Mouse (Mus musculus) cerebellum, adult 2 months (tissue): ENCODE data around the gene Megf11. TPM values are rescaled to one million over a fixed set of nuclear protein-coding genes. Genes with fewer than 3 reads are reported as not detected.
A peak's percentile ranks its signal among the peaks of the same experiment; 100 is the strongest.

Source experiments
- DNase-seq, 2 experiments: peaks; one replicate each; pipeline ENCODE4 v3.0.0; 2021
- H3K27ac ChIP-seq: fragments of 200-500 bp; 2 replicates; pipeline ENCODE4 v1.5.1; 2012; ENCODE audit warnings: low read length, control low read depth, inconsistent platforms; ENCODE audit not compliant: insufficient read depth
- H3K27me3 ChIP-seq: fragments of 200-500 bp; 2 replicates; pipeline ENCODE4 v1.6.1; 2012; ENCODE audit warnings: inconsistent platforms, mild to moderate bottlenecking, low read length, moderate library complexity; ENCODE audit not compliant: control insufficient read depth, insufficient read depth
- H3K4me1 ChIP-seq: fragments of 200-500 bp; 2 replicates; pipeline ENCODE4 v1.6.1; 2011; ENCODE audit warnings: low read length; ENCODE audit not compliant: control insufficient read depth, insufficient read depth
- H3K4me3 ChIP-seq: fragments of 200-500 bp; replicated peaks from 2 replicates; pipeline ENCODE3; 2011; ENCODE audit warnings: mild to moderate bottlenecking, low read depth, low read length, control low read depth; ENCODE audit not compliant: insufficient read depth
- CTCF ChIP-seq: fragments of 200-500 bp; IDR thresholded peaks from 2 replicates; pipeline ENCODE4 v1.5.1; 2011; ENCODE audit warnings: low read depth, mild to moderate bottlenecking, control low read depth, low read length, moderate library complexity, borderline replicate concordance; ENCODE audit not compliant: insufficient read depth
- POLR2A ChIP-seq: fragments of 200-500 bp; IDR thresholded peaks from 2 replicates; pipeline ENCODE4 v1.6.1; 2011; ENCODE audit warnings: low read length, control low read depth, borderline replicate concordance; ENCODE audit not compliant: insufficient read depth
- WGBS: fragments of 180-500 bp; shearing (Covaris S2); methylation state at CpG from one replicate; pipeline ENCODE4 v1.1.7; 2018; 5-methylcytosine and 5-hydroxymethylcytosine counted together
- polyA plus RNA-seq: library from polyadenylated mRNA; depleted of rRNA; stranded (reverse); fragments of >200 nt; gene quantifications from 2 replicates; pipeline ENCODE4 v1.2.3, GENCODE M21; 2012; rRNA removed

The Megf11 gene
- polyA plus RNA-seq = 66.9 and 85.2 TPM in 2 replicates

GRCm38 (mm10) chr9:64385511-64386465 is at the start of gene Megf11:
TSS of gene Megf11 (plus strand) at chr9:64385626.
- Histone ChIP-seq H3K4me1 (peaks cover 27% of the 10 kb centered on the region), H3K27me3 (no peaks in the 10 kb centered on the region), H3K4me3 (peak within 1 kb of the TSS; percentile 92), H3K27ac (peak within 1 kb of the TSS; percentile 97)
- TF ChIP-seq POLR2A = peak; percentile 68
- TF ChIP-seq CTCF = no peak
- 1% methylated on average over 93 of the region's 93 CpGs for WGBS
- peak; percentile 79 to 80 for DNase-seq

- no peak for DNase-seq
- Histone ChIP-seq H3K4me3 (no peak overlapping the region), H3K27me3 (no peaks in the 10 kb centered on the region), H3K4me1 (no peaks in the 10 kb centered on the region), H3K27ac (no peak overlapping the region)
- WGBS = 90% methylated on average over 6 of the region's 6 CpGs
- TF ChIP-seq POLR2A (no peak), CTCF (no peak)
These were observed 49.6 kb upstream of the Megf11 start for GRCm38 (mm10) chr9:64335825-64336224.

GRCm38 (mm10) chr9:64339361-64339760 is 46.1 kb upstream of the Megf11 start:
- Histone ChIP-seq H3K27me3 (no peaks in the 10 kb centered on the region), H3K4me3 (no peak overlapping the region), H3K4me1 (no peaks in the 10 kb centered on the region; the same call in 1 of the 2 replicates), H3K27ac (no peak overlapping the region; the same call in 1 of the 2 replicates)
- DNase-seq = peak; percentile 20
- TF ChIP-seq POLR2A = no peak
- no peak for TF ChIP-seq CTCF
- WGBS = 20% methylated on average over 8 of the region's 8 CpGs

- DNase-seq = peak; percentile 81 to 89
- TF ChIP-seq CTCF (no peak), POLR2A (peak; percentile 57)
- Histone ChIP-seq H3K4me3 (peak overlapping the region; percentile 87), H3K4me1 (no peaks in the 10 kb centered on the region; the same call in 1 of the 2 replicates), H3K27me3 (no peaks in the 10 kb centered on the region), H3K27ac (peak overlapping the region; percentile 100)
- under 1% methylated on average over 82 of the region's 85 CpGs for WGBS
These were observed 44.8 kb upstream of the Megf11 start for GRCm38 (mm10) chr9:64340351-64341253.

- Histone ChIP-seq H3K27ac (peak within 1 kb of the TSS; percentile 100), H3K27me3 (no peaks in the 10 kb centered on the region), H3K4me3 (peak within 1 kb of the TSS; percentile 87), H3K4me1 (no peaks in the 10 kb centered on the region; the same call in 1 of the 2 replicates)
- 2% methylated on average over 16 of the region's 16 CpGs for WGBS
- DNase-seq = no peak
- TF ChIP-seq POLR2A (no peak), CTCF (no peak)
These were observed 44.2 kb upstream of the Megf11 start, which contains the start of gene Dis3l for GRCm38 (mm10) chr9:64341254-64341566. TSS of gene Dis3l (minus strand) at chr9:64341288.

- TF ChIP-seq CTCF (no peak), POLR2A (no peak)
- 86% methylated on average over 8 of the region's 8 CpGs for WGBS
- DNase-seq = no peak
- H3K27me3 ChIP-seq = no peaks in the 10 kb centered on the region
- H3K4me3 ChIP-seq = no peak overlapping the region
- 0 out of 2 replicates have a peak overlapping the region, but pooled peaks have one; percentile 20 for H3K27ac ChIP-seq
- H3K4me1 ChIP-seq = no peaks in the 10 kb centered on the region; the same call in 1 of the 2 replicates
These were observed 43.8 kb upstream of the Megf11 start for GRCm38 (mm10) chr9:64341671-64342070.

GRCm38 (mm10) chr9:64343656-64344055 is 41.8 kb upstream of the Megf11 start:
- no peak for DNase-seq
- 97% methylated on average over 2 of the region's 2 CpGs for WGBS
- Histone ChIP-seq H3K4me3 (no peak overlapping the region), H3K27ac (no peak overlapping the region), H3K27me3 (no peaks in the 10 kb centered on the region), H3K4me1 (no peaks in the 10 kb centered on the region; the same call in 1 of the 2 replicates)
- no peak for TF ChIP-seq POLR2A
- no peak for TF ChIP-seq CTCF
